Mouse (Mus musculus) adrenal gland, postnatal 25 days (tissue): ENCODE measurements around the gene Ppp1r35. TPM values are rescaled to one million over a fixed set of nuclear protein-coding genes. Genes with fewer than 3 reads are reported as not detected.

Experiments used
- DNase-seq: peaks from one replicate; pipeline ENCODE4 v3.0.0; 2021; ENCODE audit warnings: mixed read lengths
- total RNA-seq: library from RNA; stranded (reverse); gene quantifications from 2 replicates; pipeline ENCODE4 v1.2.3, GENCODE M21; 2021

Gene Ppp1r35
- total RNA-seq, 1 experiment from 2014 or later = 34.0 TPM

DNA sequence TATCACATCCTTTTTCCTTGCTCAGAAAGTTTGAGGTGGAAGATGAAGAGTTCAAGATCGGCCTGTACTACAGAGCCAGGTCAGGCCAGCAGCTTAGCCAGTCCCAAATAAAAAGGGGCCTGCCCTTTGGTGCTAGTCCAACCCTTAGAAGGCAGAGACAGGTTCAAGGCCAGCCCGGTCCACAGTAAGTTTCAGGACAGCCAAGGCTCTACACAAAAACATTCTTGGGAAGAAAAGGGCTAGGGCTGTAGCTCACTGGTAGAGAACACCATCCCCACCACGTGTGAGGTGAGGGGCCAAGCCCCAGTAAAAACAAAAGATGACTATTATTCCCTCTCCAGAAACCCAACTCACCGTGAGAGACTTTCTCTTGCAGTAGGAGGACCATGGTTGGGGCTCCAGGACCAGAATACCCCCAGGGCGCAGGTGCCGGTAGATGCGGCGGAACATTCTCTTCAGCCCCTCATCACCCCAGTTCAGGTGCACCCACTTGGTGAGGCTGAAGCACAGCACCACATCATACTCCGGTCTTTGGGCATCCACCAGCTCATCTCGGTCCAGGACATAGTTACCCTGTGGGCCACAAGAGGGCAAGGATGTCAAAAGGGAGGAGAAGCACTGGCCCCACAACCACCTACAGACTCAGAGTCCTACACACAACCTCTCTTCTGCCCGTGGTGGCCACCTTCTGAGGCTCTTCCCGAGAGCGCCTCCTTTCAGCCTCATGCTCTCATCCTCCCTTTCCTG, 4.3 kb downstream of the Ppp1r35 start:
- no peak for DNase-seq

DNA sequence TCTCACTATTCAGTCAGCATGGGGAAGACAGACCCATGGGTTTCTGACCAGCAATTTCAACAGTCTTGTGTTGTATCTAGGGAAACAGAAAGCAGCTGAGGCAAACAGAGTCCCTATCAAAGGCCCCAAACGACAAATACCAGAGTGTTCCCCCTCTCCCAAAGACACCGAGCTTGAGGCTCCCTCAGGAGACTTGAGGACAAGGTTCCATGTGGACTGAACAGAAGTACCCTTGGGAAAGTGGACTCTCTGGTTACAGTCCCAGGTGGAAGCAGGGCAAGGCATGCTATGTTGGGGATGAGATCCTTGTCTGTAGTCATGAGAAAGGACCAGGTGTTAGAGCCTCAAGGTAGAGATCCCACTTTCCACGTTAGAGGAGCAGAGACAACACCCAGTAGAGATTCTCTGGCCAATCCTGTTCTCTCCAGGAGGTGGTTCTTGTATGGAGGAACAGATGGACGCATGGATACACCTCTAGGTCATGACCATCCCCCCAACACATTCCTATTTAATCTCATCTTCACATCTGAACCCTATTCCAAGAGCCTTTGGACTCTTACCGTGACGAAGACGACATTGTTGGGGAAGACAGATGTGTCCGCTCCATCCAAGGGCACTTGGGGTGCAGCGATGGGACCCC, 5.4 kb downstream of the Ppp1r35 start:
- no peak for DNase-seq

DNA sequence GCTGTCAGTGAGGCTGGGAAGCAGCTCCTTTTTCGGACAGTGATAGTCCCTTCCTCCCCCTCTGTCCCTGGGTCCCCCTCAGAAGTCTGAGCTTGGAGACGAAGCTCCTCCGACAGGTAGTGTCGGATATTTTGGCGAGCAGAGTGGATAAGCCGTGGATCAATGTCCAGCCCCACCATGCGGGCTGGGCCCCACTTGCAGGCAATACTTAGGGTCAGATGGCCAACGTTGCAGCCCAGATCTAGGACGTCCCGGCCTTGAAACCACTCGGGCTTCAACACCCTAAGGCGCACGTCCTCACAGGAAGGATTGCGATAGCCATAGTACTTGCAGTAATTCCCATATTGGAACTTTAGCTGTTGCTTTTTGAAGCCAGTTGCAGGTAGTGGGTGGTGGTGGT, 5.9 kb downstream of the Ppp1r35 start:
- DNase-seq = peak; percentile 34

DNA sequence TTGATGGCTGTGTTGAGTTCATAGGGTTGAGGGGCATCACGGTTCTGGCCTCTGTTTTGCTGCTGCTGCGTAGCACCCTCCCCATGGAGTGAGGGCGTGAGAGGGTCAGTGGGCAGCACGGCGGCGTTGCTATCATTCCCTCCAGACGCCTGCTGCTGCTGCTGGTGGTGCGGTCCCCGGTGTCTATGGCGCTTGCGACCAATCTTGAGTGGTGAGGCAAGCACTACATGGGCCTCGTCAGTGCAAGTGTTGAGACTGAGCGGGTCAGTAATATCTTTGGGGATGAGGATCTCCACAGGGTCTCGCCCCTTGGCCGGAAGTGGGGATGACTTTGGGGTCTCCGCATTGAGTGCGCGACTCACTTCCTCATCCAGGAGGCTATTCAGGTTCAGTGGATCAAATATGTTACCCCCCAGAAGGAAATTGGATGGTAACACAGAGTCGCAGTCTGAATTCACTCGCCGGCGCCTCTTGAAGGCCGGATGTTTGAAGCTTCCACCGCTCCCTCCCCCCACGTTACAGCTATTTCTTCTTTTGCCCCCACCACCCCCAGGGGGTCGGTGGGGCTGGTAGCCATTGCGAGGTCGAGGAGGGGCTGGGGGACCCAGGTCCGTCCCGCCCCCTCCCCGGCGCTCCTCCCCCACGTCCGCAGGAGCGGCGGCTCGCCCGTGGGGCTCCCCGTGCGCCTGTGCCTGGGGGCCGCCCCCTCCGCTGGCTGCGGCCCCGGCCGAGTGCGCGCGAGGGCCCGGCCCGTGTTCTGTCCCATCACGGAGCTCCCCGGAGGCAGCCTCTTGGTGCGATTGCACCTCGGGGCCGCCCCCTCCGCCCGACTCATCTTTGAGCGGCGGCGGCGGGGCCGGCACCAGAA, 6.7 kb downstream of the Ppp1r35 start:
- DNase-seq = peak; percentile 59

DNA sequence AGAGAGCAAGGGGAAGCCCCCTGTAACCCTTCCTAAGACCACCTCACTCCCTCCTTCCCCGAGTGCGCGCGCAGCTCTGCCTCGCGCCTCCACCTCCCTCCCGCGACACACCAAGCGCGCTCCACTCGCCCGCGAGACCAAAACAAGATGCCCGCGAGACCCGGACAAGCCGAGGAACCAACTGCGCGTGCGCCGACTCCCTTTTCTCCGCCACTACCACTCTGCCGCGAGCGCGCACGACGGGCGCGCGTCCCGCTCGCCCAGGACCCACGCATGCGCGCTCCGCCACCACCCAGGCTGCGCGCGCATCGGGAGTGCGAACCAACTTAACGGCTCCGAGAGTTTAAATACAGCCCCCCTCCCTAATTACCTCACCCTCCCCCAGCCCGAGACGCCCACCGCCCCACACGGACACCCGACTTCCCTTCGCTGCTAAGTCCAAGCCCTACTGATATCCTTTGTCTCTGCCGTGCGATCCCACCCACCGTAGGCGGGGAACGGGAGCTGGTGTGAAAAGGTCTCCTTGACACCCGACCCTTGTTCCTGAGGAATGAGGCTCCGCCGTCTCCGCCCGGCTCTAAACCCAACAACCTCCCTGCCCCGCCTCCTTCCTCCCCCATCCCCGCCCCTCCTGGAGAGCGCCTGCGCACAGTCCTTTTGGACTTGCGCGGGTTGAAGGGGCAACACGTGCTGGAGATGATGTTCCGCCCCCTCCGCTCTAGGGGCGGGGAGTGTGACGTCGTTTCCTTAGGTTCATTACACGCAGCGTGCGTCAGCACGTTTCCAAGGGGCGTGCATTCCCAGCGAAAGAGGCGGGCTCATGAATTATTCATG, 7.7 kb downstream of the Ppp1r35 start:
- peak; percentile 99 for DNase-seq

DNA sequence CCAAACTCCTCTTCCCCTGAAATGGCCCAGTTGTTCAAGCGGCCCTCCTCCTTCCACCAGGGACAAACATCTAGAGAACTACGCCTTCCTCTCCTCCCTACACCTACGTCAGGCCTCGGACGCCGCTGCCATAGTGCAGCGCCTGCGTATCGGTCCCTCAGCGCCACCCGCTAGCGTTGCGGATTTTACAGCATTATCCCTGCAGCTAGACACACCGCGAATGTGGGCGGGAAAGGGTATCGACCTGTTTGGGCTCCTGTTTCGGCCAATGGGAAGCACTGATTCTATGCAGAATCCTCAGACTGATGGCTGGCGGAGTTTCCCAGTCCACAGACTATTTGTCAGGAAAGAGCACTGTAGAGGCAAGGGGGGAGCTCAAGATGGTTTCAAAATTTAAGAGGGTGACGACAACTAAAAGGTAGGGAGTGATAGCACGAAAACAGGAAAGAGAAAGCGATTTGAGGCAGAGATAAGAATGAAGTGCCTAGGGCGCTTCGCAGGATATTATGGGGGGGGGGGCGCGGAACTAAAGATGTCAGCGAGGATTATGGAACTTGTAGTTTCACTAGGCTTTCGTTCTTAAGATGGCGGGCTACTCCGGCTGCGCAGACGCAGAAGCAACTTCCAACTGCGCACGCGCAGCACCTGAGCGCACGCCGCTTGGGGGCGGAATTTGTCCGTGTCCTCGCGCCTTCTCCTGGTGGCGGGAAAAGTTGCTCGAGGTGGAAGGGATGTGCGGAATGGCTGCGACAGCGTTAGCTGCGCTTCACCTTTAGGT, 8.7 kb downstream of the Ppp1r35 start, which contains the start of the genes Mepce and Zcwpw1:
Mepce (minus strand) TSS at position 505 of the 778 bp plus-strand sequence.
Zcwpw1 (plus strand) TSS at position 648 of the 778 bp plus-strand sequence.
- peak; percentile 95 for DNase-seq

DNA sequence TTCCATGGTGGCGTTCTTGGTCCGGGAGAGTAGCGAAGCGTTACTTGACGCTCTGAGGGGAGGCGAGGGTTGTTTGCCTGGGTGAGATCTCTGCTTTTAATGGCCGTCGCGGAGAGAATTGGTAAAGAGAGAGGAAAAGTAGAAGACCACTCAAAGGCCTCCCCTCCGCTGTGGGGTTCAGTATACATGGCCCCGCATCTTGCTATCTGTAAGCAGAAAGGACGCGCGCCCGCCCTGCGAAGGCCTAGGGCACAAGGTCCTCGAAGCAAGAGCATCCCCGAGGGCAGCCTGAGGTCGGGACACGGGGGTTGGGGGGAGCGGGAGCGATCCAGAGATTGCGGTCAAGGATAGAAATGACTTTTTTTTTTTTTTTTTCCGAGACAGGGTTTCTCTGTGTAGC, 9.5 kb downstream of the Ppp1r35 start:
- peak; percentile 8 for DNase-seq

DNA sequence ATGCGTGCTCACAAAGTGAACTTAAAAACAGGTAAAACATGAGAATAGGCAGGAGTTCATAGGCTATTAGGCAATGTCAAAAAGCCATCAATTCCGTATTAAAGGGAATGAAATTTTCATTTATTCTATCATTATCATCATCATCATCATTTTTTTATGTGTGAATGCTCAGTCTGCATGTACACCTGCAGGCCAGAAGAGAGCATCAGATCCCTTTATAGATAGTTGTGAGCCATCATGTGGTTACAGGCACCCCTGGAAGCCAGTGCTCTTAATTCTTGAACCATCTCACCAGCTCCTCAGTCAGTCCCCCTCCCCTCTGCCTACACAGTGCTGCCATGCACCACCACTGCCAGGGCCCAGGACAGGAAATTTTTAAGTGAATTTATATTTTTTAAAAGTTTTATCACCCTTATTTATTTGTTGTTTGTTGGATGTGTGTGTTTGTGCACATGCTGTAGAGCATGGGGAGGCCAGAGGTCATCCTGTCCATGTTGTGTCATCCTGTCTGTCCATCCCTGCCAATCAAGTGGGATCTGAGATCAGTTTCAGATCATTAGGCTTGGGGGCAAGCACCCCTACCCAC, 10.4 kb downstream of the Ppp1r35 start:
- no peak for DNase-seq

DNA sequence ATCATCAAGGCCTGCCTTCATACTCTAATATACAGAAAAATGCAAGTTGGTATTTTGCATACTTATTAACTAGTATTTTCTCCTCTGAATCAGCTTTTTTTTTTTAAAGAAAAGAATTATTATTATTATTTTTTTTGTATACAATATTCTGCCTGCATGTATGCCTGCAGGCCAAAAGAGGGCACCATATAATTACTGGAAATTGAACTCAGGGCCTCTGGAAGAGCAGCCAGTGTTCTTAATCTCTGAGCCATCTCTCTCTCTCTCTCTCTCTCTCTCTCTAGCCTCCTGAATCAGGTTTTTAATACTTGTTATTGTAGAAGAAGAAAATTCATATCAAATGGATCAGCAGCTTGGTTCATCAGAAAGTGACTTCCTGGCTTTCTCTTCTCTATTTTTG, 12.9 kb downstream of the Ppp1r35 start:
- DNase-seq = no peak

DNA sequence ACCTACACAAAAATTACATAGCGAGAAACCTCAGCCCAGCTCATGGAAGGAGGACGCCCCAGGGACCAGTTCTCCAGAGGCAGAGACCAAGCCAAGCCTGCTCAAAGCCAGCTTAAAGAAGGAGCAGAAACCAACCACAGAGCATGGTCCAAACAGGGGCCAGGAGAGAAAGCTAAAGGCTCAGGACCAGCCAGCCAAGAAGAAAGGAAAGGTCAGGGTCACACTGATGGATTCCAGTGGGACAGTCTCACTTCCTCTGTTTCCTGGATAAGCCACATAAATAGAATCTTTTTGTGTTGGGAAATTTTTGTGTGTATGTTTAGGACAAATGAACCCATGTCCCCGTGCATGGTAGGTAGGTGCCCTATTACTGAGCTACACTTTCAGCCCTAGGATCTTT, 18.0 kb downstream of the Ppp1r35 start:
- DNase-seq = no peak

DNA sequence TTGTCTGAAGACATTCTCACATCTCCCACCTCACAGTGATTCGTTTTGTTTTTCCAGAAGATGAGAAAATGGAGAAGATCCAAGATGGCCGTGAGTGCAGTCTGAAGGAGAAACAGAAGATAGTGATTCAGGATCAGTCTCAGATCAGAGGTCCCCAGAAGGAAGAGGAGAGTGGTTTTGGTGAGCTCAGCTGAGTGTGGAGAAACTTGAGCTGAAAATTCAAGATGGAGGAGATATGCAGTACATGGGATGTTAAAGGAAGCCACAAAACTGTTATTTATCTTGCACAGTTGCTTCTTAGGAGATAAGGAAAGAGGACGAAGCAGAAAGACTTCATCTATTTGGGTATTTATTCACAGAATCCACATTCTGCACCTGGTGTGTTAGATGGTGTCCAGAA, 22.3 kb downstream of the Ppp1r35 start:
- no peak for DNase-seq

DNA sequence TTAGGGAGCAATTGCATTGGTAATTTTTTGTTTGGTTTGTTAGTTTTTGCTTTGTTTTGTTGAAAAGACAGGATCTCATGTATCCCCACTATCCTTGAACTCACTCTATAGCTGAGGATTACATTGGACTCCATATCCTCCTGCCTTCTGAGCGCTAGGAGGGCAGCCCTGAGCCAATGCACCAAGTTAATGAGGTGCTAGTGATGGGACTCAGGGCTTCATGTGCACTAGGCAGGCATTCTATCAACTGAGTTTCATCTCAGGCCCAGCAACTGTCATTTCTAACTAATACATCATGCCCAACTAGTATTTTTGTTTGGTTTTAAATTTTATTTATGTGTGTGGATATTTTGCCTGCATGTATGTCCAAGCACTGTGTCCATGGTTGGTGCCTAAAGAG, 27.5 kb downstream of the Ppp1r35 start:
- no peak for DNase-seq

DNA sequence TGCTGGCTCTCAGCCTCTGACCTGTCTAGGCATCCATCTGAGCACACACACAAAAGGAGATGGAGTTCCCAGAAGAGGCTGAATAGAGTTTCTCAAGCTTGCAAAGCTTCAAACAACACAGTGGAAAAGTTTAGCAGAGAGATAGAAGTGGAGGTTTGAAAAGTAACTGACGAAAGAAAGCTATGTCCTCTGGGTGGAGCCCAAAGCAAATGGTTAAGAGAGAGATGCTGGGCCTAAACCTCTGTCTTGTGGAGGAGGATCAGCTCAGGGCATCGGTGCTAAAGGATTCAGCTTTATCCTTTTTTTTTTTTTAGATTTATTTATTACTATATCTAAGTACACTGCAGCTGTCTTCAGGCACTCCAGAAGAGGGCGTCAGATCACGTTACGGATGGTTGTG, 29.7 kb downstream of the Ppp1r35 start:
- no peak for DNase-seq

DNA sequence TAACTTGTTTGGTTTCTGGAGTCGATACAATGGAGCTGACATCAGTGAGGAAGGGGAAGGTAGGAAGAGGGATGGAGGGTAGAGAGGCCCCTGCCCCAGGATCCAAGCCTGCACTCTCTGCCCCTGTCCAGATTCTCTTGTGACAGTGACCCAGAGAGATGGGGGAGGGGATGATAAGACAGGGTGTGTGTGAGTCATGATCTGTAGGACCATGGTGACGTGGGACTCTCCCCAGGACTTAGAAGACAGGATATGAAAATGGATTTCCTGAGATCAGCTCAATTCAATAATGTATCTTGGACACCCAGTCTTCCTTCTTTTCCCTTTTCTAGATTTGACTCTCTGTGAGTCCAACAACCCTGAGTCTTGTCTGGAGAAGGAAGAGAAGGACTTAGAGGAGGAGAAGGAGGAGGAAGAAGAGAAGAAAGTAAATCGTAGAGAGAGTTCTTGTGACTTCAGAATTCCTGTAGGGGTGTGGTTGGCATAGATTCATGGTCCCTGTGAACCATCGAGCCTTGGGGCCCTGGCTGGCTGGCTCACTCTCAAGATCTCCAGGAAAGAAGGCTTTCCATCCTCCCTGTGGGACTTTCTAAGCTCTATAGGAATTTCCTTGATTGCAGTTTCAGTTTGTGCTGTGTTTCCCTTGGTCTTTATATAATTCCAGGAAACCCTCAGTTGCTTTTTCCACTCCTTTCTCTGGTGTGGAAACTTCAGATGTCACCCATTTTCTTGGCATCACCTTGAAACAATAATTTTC, 39.0 kb downstream of the Ppp1r35 start:
- no peak for DNase-seq

DNA sequence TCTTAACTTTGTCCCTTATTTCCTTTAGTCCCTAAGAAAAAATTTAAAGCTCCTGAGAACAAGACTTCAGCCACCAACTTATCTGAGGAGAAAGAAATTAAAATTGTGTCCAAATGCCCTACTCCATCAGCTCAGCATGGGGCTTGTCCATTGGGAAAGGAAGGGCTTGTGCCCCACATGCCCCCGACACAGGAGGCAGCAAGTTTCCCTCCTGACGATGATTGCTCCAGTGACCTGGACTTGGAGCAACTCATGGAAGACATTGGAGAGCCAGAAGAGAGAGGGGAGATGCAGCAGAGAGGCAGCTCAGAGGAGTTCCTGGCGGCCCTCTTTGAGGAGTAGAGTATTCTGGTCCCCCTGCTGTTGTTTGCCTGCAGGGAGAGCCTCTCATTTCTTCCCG, 43.5 kb downstream of the Ppp1r35 start:
- no peak for DNase-seq

DNA sequence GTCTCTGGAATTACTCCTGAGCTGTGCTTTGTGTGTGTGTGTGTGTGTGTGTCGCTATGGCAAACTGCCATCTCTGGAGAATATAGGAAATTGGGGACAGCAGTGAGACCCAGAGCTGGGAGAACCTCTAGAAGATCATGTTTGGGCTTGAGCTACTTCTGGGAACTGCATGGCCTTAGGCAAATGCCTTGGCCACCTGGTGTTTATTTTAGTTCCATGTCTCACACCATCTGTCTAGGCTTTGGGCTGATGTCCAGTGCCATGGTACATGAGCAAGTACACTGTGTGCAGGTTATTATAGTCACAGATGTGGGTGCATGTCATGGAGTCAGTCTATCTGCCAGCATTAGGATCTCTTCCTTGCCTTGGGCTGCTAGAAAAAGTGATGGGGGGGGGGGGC, 44.0 kb downstream of the Ppp1r35 start:
- DNase-seq = no peak

DNA sequence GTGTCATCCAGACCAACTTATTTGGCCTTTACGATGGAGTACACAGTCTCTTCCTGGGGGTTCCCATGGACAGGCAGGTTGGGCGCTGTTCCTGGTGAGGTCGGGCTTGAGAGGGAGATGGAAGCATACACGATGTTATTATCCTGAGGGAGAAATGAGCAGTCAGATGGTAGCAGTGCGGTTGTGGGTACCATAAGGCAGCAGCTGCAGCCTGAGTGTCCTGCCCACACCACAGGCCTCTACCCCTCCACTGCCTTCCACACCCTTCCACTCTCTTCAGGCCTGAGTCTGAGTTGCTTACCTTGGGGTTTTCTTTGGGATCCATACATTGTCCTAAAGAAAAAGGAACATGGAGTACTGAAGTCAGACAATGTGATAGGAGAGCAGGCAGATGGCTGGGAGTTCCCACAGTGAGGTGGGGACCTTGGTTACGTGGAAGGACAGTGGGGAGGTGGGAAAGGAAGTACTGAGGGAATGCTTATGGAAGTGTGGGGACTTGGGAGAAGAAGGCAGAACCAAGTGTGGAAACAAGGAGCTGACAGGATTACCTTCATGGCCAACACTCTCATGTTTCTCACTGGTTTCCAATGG, 44.9 kb downstream of the Ppp1r35 start:
- no peak for DNase-seq

DNA sequence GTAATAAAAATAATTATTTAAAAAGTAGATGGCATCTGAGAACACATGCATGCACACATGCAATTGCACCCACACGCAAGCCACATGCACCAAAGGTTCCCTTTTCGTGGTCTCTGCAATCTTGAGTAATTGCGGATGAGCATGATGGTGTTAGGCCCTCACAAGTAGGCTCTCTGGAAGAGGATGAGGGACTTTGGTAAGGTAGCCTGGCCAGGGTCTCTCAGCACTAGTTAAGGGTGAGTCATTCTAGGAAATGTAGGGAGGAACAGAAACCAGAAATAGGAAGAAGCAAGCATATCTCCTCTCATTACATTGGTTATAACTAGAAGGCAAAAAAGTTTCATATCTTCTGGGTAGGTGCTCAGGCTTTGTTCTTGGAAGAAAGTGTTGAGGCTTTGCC, 46.4 kb downstream of the Ppp1r35 start:
- no peak for DNase-seq

DNA sequence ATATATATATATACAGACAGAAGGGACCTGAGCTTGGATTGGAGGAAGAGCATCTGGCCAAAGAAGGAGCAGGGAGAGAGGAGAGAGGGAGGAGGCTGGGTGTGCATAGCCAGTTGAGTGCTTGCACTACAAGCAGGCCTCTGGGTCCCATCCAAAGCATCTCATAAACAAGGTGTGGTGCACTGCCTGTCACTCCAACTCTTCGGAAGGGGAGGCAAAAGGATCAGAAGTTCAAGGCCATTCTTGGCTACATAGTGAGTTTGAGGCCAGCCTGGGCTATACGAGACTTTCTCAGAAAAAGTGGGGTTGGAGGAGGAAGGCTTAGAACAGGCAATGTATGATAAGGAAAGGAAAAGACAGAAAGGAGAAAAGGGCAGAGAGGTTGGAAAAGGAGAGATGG, 47.3 kb downstream of the Ppp1r35 start:
- DNase-seq = no peak

DNA sequence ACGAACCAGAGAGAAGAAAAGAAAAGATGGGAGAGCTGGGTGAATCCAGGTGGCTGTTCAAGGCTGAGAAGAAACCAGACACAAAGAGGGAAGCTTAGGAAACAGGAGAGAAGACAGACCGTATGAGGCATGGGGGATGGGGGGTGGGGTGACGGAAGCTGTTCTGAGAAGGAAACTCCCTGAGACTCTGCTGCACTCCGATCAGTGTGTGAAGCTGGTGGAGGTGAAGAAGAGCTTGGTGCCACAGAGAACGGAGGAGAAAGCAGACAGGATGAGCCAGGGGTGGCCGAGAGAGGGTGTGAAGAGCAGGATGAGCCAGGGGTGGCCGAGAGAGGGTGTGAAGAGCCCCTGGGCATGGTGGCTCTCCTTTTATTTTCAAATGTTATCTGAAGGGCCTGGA, 47.8 kb downstream of the Ppp1r35 start:
- no peak for DNase-seq
